Mouse (Mus musculus): Measurements from ENCODE around the gene Map3k1.

- no peak for TF ChIP-seq CTCF (IDR thresholded peaks at IDR 0.05; ENCODE audit: insufficient read depth, low read length)
- TF ChIP-seq POLR2A (IDR thresholded peaks at IDR 0.05; ENCODE audit: borderline replicate concordance, extremely low read depth, low read depth, low read length): no peak
Measured at GRCm38 (mm10) chr13:111805738-111806722, 2.8 kb downstream of the Map3k1 start.
